Mouse (Mus musculus) MEL (cell line): ENCODE results near the gene Tomm40l. TPM values are rescaled to one million over a fixed set of nuclear protein-coding genes. Genes with fewer than 3 reads are reported as not detected.
A peak's percentile ranks its signal among the peaks of the same experiment; 100 is the strongest.

Experiments
- DNase-seq: peaks from one replicate; pipeline ENCODE4 v3.0.0; 2011; ENCODE audit warnings: low read depth, low spot score
- H3K27ac ChIP-seq: 2 replicates; pipeline ENCODE4 v1.5.1; 2012; ENCODE audit warnings: low read depth, mild to moderate bottlenecking, control low read depth, low read length, moderate library complexity; ENCODE audit not compliant: control insufficient read depth
- H3K27me3 ChIP-seq, 2 experiments: fragments of 150-350 bp in 1 of 2; sonication (generic) in 1 of 2; 2 replicates each; pipeline ENCODE4 v1.6.1; 2012; ENCODE audit warnings: low read length in 2 of 2, mild to moderate bottlenecking in 2 of 2, improper control_type of control experiment in 1 of 2, moderate library complexity in 1 of 2; ENCODE audit not compliant: insufficient read depth in 2 of 2, control insufficient read depth in 1 of 2
- H3K36me3 ChIP-seq, 2 experiments: 2 replicates each; pipeline ENCODE4 v1.6.1; 2012 to 2014; ENCODE audit warnings: low read length in 2 of 2, improper control_type of control experiment in 1 of 2, inconsistent platforms in 1 of 2, mild to moderate bottlenecking in 1 of 2; ENCODE audit not compliant: insufficient read depth in 2 of 2, control insufficient read depth in 1 of 2
- H3K4me1 ChIP-seq, 2 experiments: fragments of 150-350 bp in 1 of 2; sonication (generic) in 1 of 2; 2 replicates each; pipeline ENCODE4 v1.6.1; 2012; ENCODE audit warnings: low read length in 2 of 2, improper control_type of control experiment in 1 of 2, mild to moderate bottlenecking in 1 of 2; ENCODE audit not compliant: insufficient read depth in 2 of 2, control insufficient read depth in 1 of 2
- H3K4me3 ChIP-seq, 2 experiments: fragments of 150-350 bp in 1 of 2; sonication (generic) in 1 of 2; 2 replicates each; pipeline ENCODE4 v1.5.1; 2012; ENCODE audit warnings: low read depth in 2 of 2, low read length in 2 of 2, mild to moderate bottlenecking in 2 of 2, moderate library complexity in 2 of 2, control low read depth in 1 of 2, improper control_type of control experiment in 1 of 2; ENCODE audit not compliant: control insufficient read depth in 1 of 2, insufficient read depth in 1 of 2
- H3K79me2 ChIP-seq: 2 replicates; pipeline ENCODE4 v1.6.1; 2012; ENCODE audit warnings: mild to moderate bottlenecking, low read length, moderate library complexity; ENCODE audit not compliant: control insufficient read depth, poor library complexity, insufficient read depth
- H3K9ac ChIP-seq: 2 replicates; pipeline ENCODE4 v1.6.1; 2012; ENCODE audit warnings: low read depth, mild to moderate bottlenecking, control low read depth, low read length, moderate library complexity; ENCODE audit not compliant: control insufficient read depth, poor library complexity, severe bottlenecking
- H3K9me3 ChIP-seq: fragments of 150-350 bp; sonication (generic); replicated peaks from 2 replicates; pipeline ENCODE4 v1.6.1; 2012; ENCODE audit warnings: mild to moderate bottlenecking, low read length, improper control_type of control experiment, moderate library complexity; ENCODE audit not compliant: insufficient read depth
- CHD1 ChIP-seq: IDR thresholded peaks from 2 replicates; pipeline ENCODE4 v1.6.1; 2012; ENCODE audit warnings: low read depth, mild to moderate bottlenecking, inconsistent platforms, low read length, improper control_type of control experiment
- CTCF ChIP-seq, 3 experiments: IDR thresholded peaks in 2 of 3; conservative IDR thresholded peaks in 1 of 3; 2 replicates each; pipeline ENCODE4 v1.5.1; 2011 to 2012; ENCODE audit warnings: low read length in 3 of 3, low read depth in 2 of 3, mild to moderate bottlenecking in 2 of 3, improper control_type of control experiment in 1 of 3, inconsistent platforms in 1 of 3, mixed read lengths in 1 of 3, moderate library complexity in 1 of 3; ENCODE audit not compliant: control insufficient read depth in 1 of 3, insufficient read depth in 1 of 3, poor library complexity in 1 of 3, severe bottlenecking in 1 of 3
- E2F4 ChIP-seq: IDR thresholded peaks from 2 replicates; pipeline ENCODE4 v1.6.1; 2011; ENCODE audit warnings: low read depth, low read length, improper control_type of control experiment, borderline replicate concordance
- ETS1 ChIP-seq: IDR thresholded peaks from 2 replicates; pipeline ENCODE4 v1.6.1; 2012; ENCODE audit warnings: low read depth, mild to moderate bottlenecking, inconsistent platforms, low read length, improper control_type of control experiment, moderate library complexity
- GATA1 ChIP-seq: IDR thresholded peaks from 2 replicates; pipeline ENCODE4 v1.6.1; 2011; ENCODE audit warnings: low read depth, low read length, improper control_type of control experiment
- JUND ChIP-seq: IDR thresholded peaks from 2 replicates; pipeline ENCODE4 v1.6.1; 2011; ENCODE audit warnings: low read depth, mild to moderate bottlenecking, improper control_type of control experiment, low read length
- MAFK ChIP-seq: IDR thresholded peaks from 2 replicates; pipeline ENCODE4 v1.6.1; 2011; ENCODE audit warnings: low read depth, mild to moderate bottlenecking, low read length, improper control_type of control experiment, borderline replicate concordance
- MYC ChIP-seq: IDR thresholded peaks from 2 replicates; pipeline ENCODE4 v1.6.1; 2011; ENCODE audit warnings: low read depth, mild to moderate bottlenecking, low read length, improper control_type of control experiment, moderate library complexity
- NRF1 ChIP-seq: IDR thresholded peaks from 2 replicates; pipeline ENCODE4 v1.6.1; 2014; ENCODE audit warnings: low read depth, mild to moderate bottlenecking, inconsistent platforms, low read length, improper control_type of control experiment, moderate library complexity; ENCODE audit not compliant: poor library complexity, insufficient read depth, severe bottlenecking
- POLR2A ChIP-seq, 2 experiments: IDR thresholded peaks; 2 replicates each; pipeline ENCODE4 v1.6.1; 2011 to 2012; ENCODE audit warnings: low read length in 2 of 2, mild to moderate bottlenecking in 2 of 2, control low read depth in 1 of 2, improper control_type of control experiment in 1 of 2, low read depth in 1 of 2, moderate library complexity in 1 of 2; ENCODE audit not compliant: control insufficient read depth in 1 of 2, insufficient read depth in 1 of 2, poor library complexity in 1 of 2
- POLR2AphosphoS2 ChIP-seq: IDR thresholded peaks from 2 replicates; pipeline ENCODE4 v1.6.1; 2011; ENCODE audit warnings: low read length, improper control_type of control experiment
- RCOR1 ChIP-seq: IDR thresholded peaks from 2 replicates; pipeline ENCODE4 v1.6.1; 2012; ENCODE audit warnings: low read depth, mild to moderate bottlenecking, inconsistent platforms, low read length, improper control_type of control experiment
- SIN3A ChIP-seq: IDR thresholded peaks from 2 replicates; pipeline ENCODE4 v1.6.1; 2012; ENCODE audit warnings: low read length, improper control_type of control experiment, inconsistent platforms
- SMC3 ChIP-seq: IDR thresholded peaks from 2 replicates; pipeline ENCODE4 v1.6.1; 2011; ENCODE audit warnings: low read depth, low read length, improper control_type of control experiment
- TAL1 ChIP-seq: IDR thresholded peaks from 2 replicates; pipeline ENCODE4 v1.6.1; 2012; ENCODE audit warnings: mild to moderate bottlenecking, inconsistent platforms, low read length, moderate library complexity, mixed read lengths
- TBP ChIP-seq: IDR thresholded peaks from 2 replicates; pipeline ENCODE4 v1.8.0; 2011; ENCODE audit warnings: low read depth, low read length, improper control_type of control experiment
- ZC3H11A ChIP-seq: IDR thresholded peaks from 2 replicates; pipeline ENCODE4 v1.6.1; 2012; ENCODE audit warnings: low read depth, mild to moderate bottlenecking, inconsistent platforms, low read length, improper control_type of control experiment
- ZKSCAN1 ChIP-seq: IDR thresholded peaks from 2 replicates; pipeline ENCODE4 v1.6.1; 2012; ENCODE audit warnings: low read depth, mild to moderate bottlenecking, inconsistent platforms, low read length, improper control_type of control experiment, moderate library complexity
- polyA plus RNA-seq, 2 experiments: library from polyadenylated mRNA; stranded (reverse) in 1 of 2; unstranded in 1 of 2; fragments of >175 nt in 1 of 2; fragments of >200 nt in 1 of 2; gene quantifications; 2 replicates each; pipeline versions ENCODE4 v1.2.1 to v1.2.4; 2012; ENCODE audit warnings: low replicate concordance in 2 of 2, low read depth in 1 of 2; ENCODE audit not compliant: insufficient read length in 2 of 2, insufficient read depth in 1 of 2, missing spikeins in 1 of 2
- total RNA-seq: library from RNA; depleted of rRNA; stranded (reverse); fragments of 300-350 nt; gene quantifications from 2 replicates; pipeline ENCODE4 v1.2.3, GENCODE M21; 2012

The Tomm40l gene
- total and polyA plus RNA-seq, 3 experiments, result 40.7 to 43.4 TPM; not detected in 1

- Histone ChIP-seq H3K79me2 (no peaks in the 10 kb centered on the region; the same call in 1 of the 2 replicates), H3K4me3 (peak overlapping the region; percentile 73 to 89), H3K27ac (peak overlapping the region; percentile 53)
- TF ChIP-seq TAL1 (0 out of 2 replicates have a peak, but pooled peaks have one; percentile 27), ETS1 (0 out of 2 replicates have a peak, but pooled peaks have one; percentile 19), MYC (no peak), GATA1 (peak; percentile 50), ZC3H11A (no peak)
- TF ChIP-seq, all 39 proteins: peak for 3
- Histone ChIP-seq H3K9me3 (no peaks in the 10 kb centered on the region), H3K9ac (peak overlapping the region; percentile 67), H3K36me3 (peaks cover under 1 to 26% of the 10 kb centered on the region in 2 experiments; a peak in 3 of 4 replicates), H3K4me1 (peaks cover 17 to 26% of the 10 kb centered on the region in 2 experiments), H3K27me3 (no peaks in the 10 kb centered on the region)
- DNase-seq, result peak; percentile 64
These were observed 48.9 kb upstream of the Tomm40l start for GRCm38 (mm10) chr1:171271196-171271595.

DNA sequence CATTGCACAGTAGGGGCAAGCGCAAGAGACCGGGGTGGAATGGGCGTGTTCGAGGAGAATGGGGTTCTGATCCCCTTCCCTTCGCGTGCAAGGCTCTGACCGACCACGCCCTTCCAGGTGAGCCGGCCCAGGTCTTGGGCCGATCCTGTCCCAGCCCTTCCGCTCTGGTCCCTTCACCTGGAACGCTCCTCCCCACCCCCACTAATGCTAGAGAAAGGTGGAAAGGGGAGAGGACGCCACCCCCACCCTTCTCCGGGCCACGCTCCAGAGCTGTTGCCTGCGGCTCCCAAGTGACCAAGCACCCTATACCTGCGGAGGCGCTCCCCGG is 48.2 kb upstream of the Tomm40l start:
- H3K27ac ChIP-seq, result peak overlapping the region; percentile 53
- peaks cover 17 to 30% of the 10 kb centered on the region in 2 experiments for H3K4me1 ChIP-seq
- TF ChIP-seq POLR2AphosphoS2, result no peak
- no peak for TF ChIP-seq SIN3A
- TF ChIP-seq POLR2A (IDR thresholded peaks at IDR 0.05; ENCODE audit: control insufficient read depth in 1 of 2, insufficient read depth in 1 of 2, low read depth in 1 of 2, low read length in 2 of 2, poor library complexity in 1 of 2), result no peak
- TF ChIP-seq RCOR1, result no peak
- TF ChIP-seq ZKSCAN1, result no peak
- no peak for TF ChIP-seq CHD1
- no peak for TF ChIP-seq SMC3
- TF ChIP-seq TBP, result no peak
- TF ChIP-seq CTCF (IDR thresholded peaks at IDR 0.05 in 2 of 3, conservative IDR thresholded peaks at IDR 0.05 in 1 of 3; ENCODE audit: control insufficient read depth in 1 of 3, insufficient read depth in 1 of 3, low read depth in 2 of 3, low read length in 3 of 3, poor library complexity in 1 of 3, severe bottlenecking in 1 of 3), result no peak
- TF ChIP-seq MAFK, result no peak
- TF ChIP-seq NRF1, result no peak
- TF ChIP-seq MYC, result no peak
- TF ChIP-seq JUND, result no peak
- no peak for TF ChIP-seq E2F4
- TF ChIP-seq ETS1, result no peak

More for the DNA sequence above, 48.2 kb upstream of the Tomm40l start:
- no peaks in the 10 kb centered on the region for H3K9me3 ChIP-seq
- no peak for DNase-seq
- peaks cover 0 to 29% of the 10 kb centered on the region in 2 experiments; a peak in 2 of 4 replicates for H3K36me3 ChIP-seq
- H3K4me3 ChIP-seq, result peak overlapping the region; percentile 73 to 89
- H3K79me2 ChIP-seq, result no peaks in the 10 kb centered on the region; the same call in 1 of the 2 replicates
- H3K27me3 ChIP-seq, result no peaks in the 10 kb centered on the region
- H3K9ac ChIP-seq, result peak overlapping the region; percentile 67
